Mouse (Mus musculus) hindbrain, embryonic 14.5 days (tissue): ENCODE data around the gene Gtf2f1. TPM values are rescaled to one million over a fixed set of nuclear protein-coding genes. Genes with fewer than 3 reads are reported as not detected.

Experiments
- ATAC-seq: fragments of 200-750 bp; cut with Nextera tagmentation; 2 replicates; pipeline ENCODE4 v1.8.0; 2017; ENCODE audit warnings: moderate number of reproducible peaks, mild to moderate bottlenecking, moderate TSS enrichment, moderate library complexity; ENCODE audit not compliant: low FRiP score
- DNase-seq: peaks from one replicate; pipeline ENCODE4 v3.0.0-alpha.2; 2015; ENCODE audit warnings: low spot score
- H3K27ac ChIP-seq: fragments of 300-500 bp; sonication (generic); 2 replicates; pipeline ENCODE4 v1.5.1; 2014; ENCODE audit warnings: mild to moderate bottlenecking, moderate library complexity
- H3K27me3 ChIP-seq: fragments of 300-500 bp; sonication (generic); 2 replicates; pipeline ENCODE4 v1.6.1; 2014; ENCODE audit warnings: mild to moderate bottlenecking, low read length, mixed read lengths; ENCODE audit not compliant: control insufficient read depth, insufficient read depth
- H3K36me3 ChIP-seq: fragments of 300-500 bp; sonication (generic); replicated peaks from 2 replicates; pipeline ENCODE4 v1.6.1; 2014; ENCODE audit not compliant: control insufficient read depth, insufficient read depth
- H3K4me1 ChIP-seq: fragments of 300-500 bp; sonication (generic); replicated peaks from 2 replicates; pipeline ENCODE4 v1.6.1; 2014; ENCODE audit warnings: antibody characterized with exemption, low read length, mixed read lengths; ENCODE audit not compliant: control insufficient read depth, insufficient read depth
- H3K4me2 ChIP-seq: fragments of 300-500 bp; sonication (generic); replicated peaks from 2 replicates; pipeline ENCODE4 v1.6.1; 2014; ENCODE audit warnings: mild to moderate bottlenecking, moderate library complexity
- H3K4me3 ChIP-seq: fragments of 300-500 bp; sonication (generic); replicated peaks from 2 replicates; pipeline ENCODE4 v1.5.1; 2014; ENCODE audit warnings: mild to moderate bottlenecking, low read length
- H3K9ac ChIP-seq: fragments of 300-500 bp; sonication (generic); 2 replicates; pipeline ENCODE4 v1.6.1; 2014
- H3K9me3 ChIP-seq: fragments of 300-500 bp; sonication (generic); 2 replicates; pipeline ENCODE4 v1.6.1; 2016; ENCODE audit warnings: low read length; ENCODE audit not compliant: control insufficient read depth
- WGBS: fragments of 180-500 bp; shearing (Covaris S2); extraction: QIAGEN DNeasy Blood & Tissue Kit; methylation state at CpG from one replicate; pipeline ENCODE4 v1.1.7; 2014; 5-methylcytosine and 5-hydroxymethylcytosine counted together
- polyA plus RNA-seq: library from polyadenylated mRNA; unstranded; fragments of >200 nt; fragmentation: Nextera tagmentation; extraction: Ambion mirVana; gene quantifications from 2 replicates; pipeline ENCODE4 v1.2.1, GENCODE M21; 2014

The Gtf2f1 gene
- polyA plus RNA-seq, 1 experiment from 2014 or later = 54.5 TPM

DNA sequence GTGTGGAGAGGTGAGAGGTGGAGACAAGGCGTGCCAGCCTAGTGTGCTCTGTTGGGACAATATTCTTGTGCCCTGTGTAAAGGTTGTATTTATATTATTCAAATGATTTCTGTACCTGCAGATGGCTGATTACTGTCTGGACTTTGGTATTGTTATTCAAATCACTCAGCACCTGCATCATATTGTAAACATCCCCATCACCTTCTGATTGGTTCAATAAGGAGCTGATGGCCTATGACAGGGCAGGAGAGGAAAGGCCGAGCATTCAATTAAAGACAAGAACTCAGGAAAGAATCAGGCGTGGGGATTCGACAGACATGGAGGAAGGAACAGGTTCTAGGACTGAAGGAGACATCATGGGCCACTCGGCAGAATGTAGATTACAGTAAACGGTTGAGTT is 47.4 kb downstream of the Gtf2f1 start:
- Histone ChIP-seq H3K36me3 (no peaks in the 10 kb centered on the region), H3K9ac (no peak overlapping the region), H3K9me3 (no peaks in the 10 kb centered on the region), H3K4me2 (no peak overlapping the region), H3K4me3 (no peak overlapping the region), H3K4me1 (no peaks in the 10 kb centered on the region), H3K27me3 (no peaks in the 10 kb centered on the region), H3K27ac (no peak overlapping the region)
- no peak for ATAC-seq
- DNase-seq = no peak
- WGBS = 83% methylated on average over 6 of the region's 6 CpGs

DNA sequence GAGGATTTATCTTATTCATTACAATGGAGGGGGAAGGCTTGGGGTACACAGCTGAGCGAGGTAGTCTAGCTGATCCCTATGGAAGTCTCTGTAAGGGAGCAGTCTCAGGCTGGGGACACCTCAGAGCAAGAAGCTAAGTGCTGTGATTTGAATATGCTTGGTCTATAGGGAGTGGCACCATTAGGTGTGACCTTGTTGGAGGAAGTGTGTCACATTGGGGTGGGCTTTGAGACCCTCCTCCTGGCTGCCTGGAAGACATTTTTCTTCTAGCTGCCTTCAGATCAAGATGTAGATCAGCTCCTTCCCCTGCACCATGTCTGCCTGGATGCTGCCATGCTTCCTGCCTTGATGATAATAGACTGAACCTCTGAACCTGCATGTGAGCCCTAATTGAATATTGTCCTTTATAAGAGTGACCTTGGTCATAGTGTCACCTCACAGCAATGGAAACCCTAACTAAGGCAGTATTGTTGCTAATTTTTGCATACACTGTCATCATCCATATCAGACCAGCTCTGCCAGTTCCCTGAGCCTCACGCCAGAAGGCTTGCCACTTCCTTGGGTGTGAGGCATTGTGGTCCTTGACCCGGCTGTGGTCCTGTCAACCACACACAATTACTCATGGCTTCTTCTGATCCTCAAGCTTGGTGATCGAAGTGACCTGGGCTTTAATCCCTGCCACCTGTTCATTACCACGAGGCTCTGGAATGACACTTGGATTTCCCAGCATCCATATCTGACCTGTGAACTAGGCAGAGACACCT is 48.3 kb downstream of the Gtf2f1 start:
- no peaks in the 10 kb centered on the region for H3K27me3 ChIP-seq
- H3K27ac ChIP-seq = no peak overlapping the region
- H3K9ac ChIP-seq = no peak overlapping the region
- DNase-seq = no peak
- no peak overlapping the region for H3K4me3 ChIP-seq
- H3K4me2 ChIP-seq = no peak overlapping the region
- no peak for ATAC-seq
- H3K36me3 ChIP-seq = no peaks in the 10 kb centered on the region
- WGBS = 86% methylated on average over 5 of the region's 5 CpGs
- H3K4me1 ChIP-seq = no peaks in the 10 kb centered on the region
- H3K9me3 ChIP-seq = no peaks in the 10 kb centered on the region

DNA sequence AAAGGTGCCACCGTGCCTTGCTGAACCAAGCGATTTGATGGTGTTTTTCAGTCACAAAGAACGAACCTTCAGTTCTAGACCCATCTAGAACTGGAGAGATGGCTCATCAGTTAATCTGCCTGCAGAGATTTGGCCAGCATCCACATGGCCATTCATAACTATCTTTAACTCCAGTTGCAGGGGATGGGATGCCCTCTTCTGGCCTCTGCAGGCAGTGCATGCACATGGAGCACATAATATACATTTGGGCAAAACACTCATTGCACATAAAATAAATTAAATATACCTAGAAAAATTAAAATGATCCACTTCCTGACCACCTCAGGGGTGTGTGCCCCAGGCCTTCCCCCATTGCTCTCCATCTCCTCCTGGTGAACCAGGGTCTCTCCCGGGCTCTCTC is 49.2 kb downstream of the Gtf2f1 start:
- H3K4me3 ChIP-seq = no peak overlapping the region
- 94% methylated on average over 4 of the region's 4 CpGs for WGBS
- H3K9ac ChIP-seq = no peak overlapping the region
- no peaks in the 10 kb centered on the region for H3K27me3 ChIP-seq
- ATAC-seq (no peak), DNase-seq (no peak)
- H3K4me1 ChIP-seq = no peaks in the 10 kb centered on the region
- no peak overlapping the region for H3K27ac ChIP-seq
- H3K4me2 ChIP-seq = no peak overlapping the region
- no peaks in the 10 kb centered on the region for H3K36me3 ChIP-seq
- no peaks in the 10 kb centered on the region for H3K9me3 ChIP-seq

DNA sequence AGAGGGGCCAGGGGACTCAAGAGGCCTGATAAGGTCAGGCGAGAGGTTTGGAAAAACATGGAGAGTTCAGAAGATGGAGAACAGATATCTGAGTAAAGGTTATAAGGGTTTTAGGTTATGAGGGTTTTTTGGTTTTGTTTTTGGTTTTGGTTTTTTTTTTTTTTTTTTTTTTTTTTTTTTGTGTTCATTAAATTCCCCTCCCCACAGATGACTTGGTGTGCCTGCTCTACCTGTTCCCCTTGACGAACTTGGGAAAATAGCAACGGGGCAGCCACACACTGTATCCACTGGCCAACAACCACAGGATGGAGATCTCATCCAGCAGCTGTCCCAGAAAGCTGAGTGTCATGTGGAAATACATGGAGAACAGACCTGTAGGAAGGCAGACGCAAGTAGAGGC is 52.4 kb downstream of the Gtf2f1 start:
- no peak for ATAC-seq
- H3K27ac ChIP-seq = no peak overlapping the region
- WGBS = 84% methylated on average over 4 of the region's 4 CpGs

GRCm38 (mm10) chr17:56957763-56958429 is 53.2 kb downstream of the Gtf2f1 start:
- DNase-seq = no peak
- ATAC-seq = no peak
- Histone ChIP-seq H3K36me3 (no peaks in the 10 kb centered on the region), H3K4me3 (no peak overlapping the region), H3K9me3 (no peaks in the 10 kb centered on the region), H3K27ac (no peak overlapping the region), H3K27me3 (no peaks in the 10 kb centered on the region), H3K9ac (no peak overlapping the region), H3K4me1 (no peaks in the 10 kb centered on the region), H3K4me2 (no peak overlapping the region)
- WGBS = 34% methylated on average over 11 of the region's 11 CpGs

More for the DNA sequence above, 52.4 kb downstream of the Gtf2f1 start:
- no peak overlapping the region for H3K4me2 ChIP-seq
- H3K9me3 ChIP-seq = no peaks in the 10 kb centered on the region
- H3K4me3 ChIP-seq = no peak overlapping the region
- DNase-seq = no peak
- no peaks in the 10 kb centered on the region for H3K27me3 ChIP-seq
- H3K36me3 ChIP-seq = no peaks in the 10 kb centered on the region
- no peaks in the 10 kb centered on the region for H3K4me1 ChIP-seq
- no peak overlapping the region for H3K9ac ChIP-seq

DNA sequence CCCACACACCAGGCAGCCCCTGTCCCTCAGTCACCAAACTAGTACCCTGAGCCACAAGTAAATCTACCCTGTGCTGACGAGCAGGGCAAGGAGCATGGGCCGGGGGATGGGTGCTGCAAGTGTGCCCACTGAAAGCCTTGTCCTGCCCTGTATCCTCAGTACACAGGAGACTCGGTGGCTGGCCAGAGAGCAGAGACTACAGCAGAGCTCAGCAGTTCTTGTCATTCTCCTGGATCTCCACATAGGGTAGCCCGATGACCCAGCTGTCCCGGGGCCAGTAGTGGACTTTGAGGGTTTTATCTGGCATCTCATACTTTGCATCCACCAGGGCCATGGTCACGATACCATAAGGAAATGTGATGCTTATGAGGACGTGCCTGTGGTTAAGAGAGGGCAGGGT is 56.2 kb downstream of the Gtf2f1 start:
- Histone ChIP-seq H3K36me3 (no peaks in the 10 kb centered on the region), H3K4me1 (no peaks in the 10 kb centered on the region), H3K27ac (no peak overlapping the region), H3K9ac (no peak overlapping the region), H3K9me3 (no peaks in the 10 kb centered on the region), H3K4me2 (no peak overlapping the region), H3K27me3 (no peaks in the 10 kb centered on the region), H3K4me3 (no peak overlapping the region)
- DNase-seq (no peak), ATAC-seq (no peak)
- WGBS = 89% methylated on average over 7 of the region's 7 CpGs

Other genes starting within 250 kb of the Gtf2f1 start
- gene Dus3l, start 246.5 kb downstream of the Gtf2f1 start, polyA plus RNA-seq = 76.9 and 81.9 TPM in 2 replicates
- 0.76 and 0.78 TPM in 2 replicates for gene Prr22, start 241.0 kb downstream of the Gtf2f1 start, polyA plus RNA-seq
- 3.3 and 4.3 TPM in 2 replicates for gene Rfx2, start 180.3 kb downstream of the Gtf2f1 start, polyA plus RNA-seq
- gene Acsbg2, start 136.8 kb downstream of the Gtf2f1 start, polyA plus RNA-seq = not detected in 2 replicates
- 0.31 and 0.41 TPM in 2 replicates for gene 1700061G19Rik, start 135.8 kb downstream of the Gtf2f1 start, polyA plus RNA-seq
- gene Mllt1, start 75.9 kb downstream of the Gtf2f1 start, polyA plus RNA-seq = 50.1 and 53.2 TPM in 2 replicates
- gene Acer1, start 29.2 kb downstream of the Gtf2f1 start, polyA plus RNA-seq = not detected in 2 replicates
- gene Clpp, start 21.0 kb downstream of the Gtf2f1 start, polyA plus RNA-seq = 163 and 172 TPM in 2 replicates
- gene Alkbh7, start 13.9 kb downstream of the Gtf2f1 start, polyA plus RNA-seq = 55.7 and 56.5 TPM in 2 replicates
- gene Pspn, start 11.3 kb downstream of the Gtf2f1 start, polyA plus RNA-seq = 0.47 and 0.68 TPM in 2 replicates
- gene Gm17949, start 181 bp upstream of the Gtf2f1 start, polyA plus RNA-seq = 0.28 and 0.40 TPM in 2 replicates
- 36.0 and 38.1 TPM in 2 replicates for gene Khsrp, start 20.2 kb upstream of the Gtf2f1 start, polyA plus RNA-seq
- gene Slc25a41, start 30.4 kb upstream of the Gtf2f1 start, polyA plus RNA-seq = not detected in 2 replicates
- gene Crb3, start 47.8 kb upstream of the Gtf2f1 start, polyA plus RNA-seq = 4.0 and 4.2 TPM in 2 replicates
- gene Slc25a23, start 48.6 kb upstream of the Gtf2f1 start, polyA plus RNA-seq = 40.6 and 46.8 TPM in 2 replicates
- gene Dennd1c, start 67.2 kb upstream of the Gtf2f1 start, polyA plus RNA-seq = 2.8 and 3.6 TPM in 2 replicates
- 312 and 331 TPM in 2 replicates for gene Tubb4a, start 76.5 kb upstream of the Gtf2f1 start, polyA plus RNA-seq
- gene Tnfsf9, start 94.0 kb upstream of the Gtf2f1 start, polyA plus RNA-seq = 5.6 and 6.2 TPM in 2 replicates
- gene Cd70, start 138.5 kb upstream of the Gtf2f1 start, polyA plus RNA-seq = 1.5 and 1.7 TPM in 2 replicates
- gene Tnfsf14, start 182.9 kb upstream of the Gtf2f1 start, polyA plus RNA-seq = 0.13 TPM in 1 of 2 replicates, not detected in the other
- gene C3, start 216.8 kb upstream of the Gtf2f1 start, polyA plus RNA-seq = 2.0 and 2.7 TPM in 2 replicates
- gene Gpr108, start 237.2 kb upstream of the Gtf2f1 start, polyA plus RNA-seq = 22.1 and 24.3 TPM in 2 replicates
- 9.5 and 10.1 TPM in 2 replicates for gene Trip10, start 238.2 kb upstream of the Gtf2f1 start, polyA plus RNA-seq